Mouse (Mus musculus) layer of hippocampus, adult 18-20 months (tissue): ENCODE results near the gene Olfr360. TPM values are rescaled to one million over a fixed set of nuclear protein-coding genes. Genes with fewer than 3 reads are reported as not detected.
"Not testable (repeated sequence)": the region's sequence is repeated elsewhere in the genome, so short reads cannot be mapped to it uniquely, and the experiment has no call there.

Experiments used
- DNase-seq, 2 experiments: peaks; one replicate each; pipeline ENCODE4 v3.0.0; 2022; ENCODE audit warnings: low spot score in 2 of 2
- long read RNA-seq: library from polyadenylated mRNA; stranded (forward); transcript quantifications from one replicate; pipeline ENCODE4 v2.0.0, GENCODE M21; 2021
- total RNA-seq, 2 experiments: library from RNA; stranded (reverse); gene quantifications; 2 replicates each; pipeline ENCODE4 v1.2.3; 2021

The Olfr360 gene
- not detected for total RNA-seq
- long read RNA-seq: 0 reads

- DNase-seq: no peak
Observed at GRCm38 (mm10) chr2:37065446-37065845, at the start of gene Olfr360. Olfr360 (plus strand) TSS chr2:37065746.

- not testable (repeated sequence) for DNase-seq
Observed at GRCm38 (mm10) chr2:37089190-37089589, 23.6 kb downstream of the Olfr360 start, which contains the start of gene Olfr361. Olfr361 (minus strand) TSS chr2:37089290.

GRCm38 (mm10) chr2:37117810-37118209, 52.3 kb downstream of the Olfr360 start, which contains the start of gene Olfr362:
Olfr362 (minus strand) TSS chr2:37117910.
- DNase-seq: no peak

Other genes starting within 250 kb of the Olfr360 start
- not detected for gene Olfr3, start 248.7 kb upstream of the Olfr360 start, total RNA-seq
- gene Olfr350, start 219.4 kb upstream of the Olfr360 start, total RNA-seq: not detected
- gene Olfr351, start 203.1 kb upstream of the Olfr360 start, total RNA-seq: not detected
- not detected for gene Olfr352, start 197.3 kb upstream of the Olfr360 start, total RNA-seq
- not detected for gene Olfr353, start 172.8 kb upstream of the Olfr360 start, total RNA-seq
- gene Olfr354, start 160.1 kb upstream of the Olfr360 start, total RNA-seq: not detected
- gene Olfr355, start 136.8 kb upstream of the Olfr360 start, total RNA-seq: not detected
- not detected for gene Olfr356, start 128.6 kb upstream of the Olfr360 start, total RNA-seq
- gene Olfr357, start 71.9 kb upstream of the Olfr360 start, total RNA-seq: not detected
- gene Olfr358, start 56.4 kb upstream of the Olfr360 start, total RNA-seq: not detected
- not detected for gene Olfr361, start 23.5 kb downstream of the Olfr360 start, total RNA-seq
- not detected for gene Olfr362, start 52.2 kb downstream of the Olfr360 start, total RNA-seq
- not detected for gene Olfr364-ps1, start 73.6 kb downstream of the Olfr360 start, total RNA-seq
- gene Olfr365, start 122.5 kb downstream of the Olfr360 start, total RNA-seq: under 1 TPM in 1 of 2 experiments, not detected in 1; 0.07 TPM
- not detected for gene Olfr366, start 145.8 kb downstream of the Olfr360 start, total RNA-seq